Mouse (Mus musculus): ENCODE data around the gene Tcea3. TPM values are rescaled to one million over a fixed set of nuclear protein-coding genes. Genes with fewer than 3 reads are reported as not detected.

The Tcea3 gene
- 10 to 100 TPM; 77.1 to 77.6 TPM for total RNA-seq (2021)
- long read RNA-seq, experiment 1, transcript Tcea3-201 (11 exons, 1,251 nt), result major isoform, 134 of 172 reads
- long read RNA-seq, experiment 1, partial matches to known transcripts, result 6 of 172 reads
- long read RNA-seq, experiment 1, other reads (novel, unspliced or antisense), result 32 of 172 reads
- long read RNA-seq, experiment 2, transcript Tcea3-201 (11 exons, 1,251 nt), result major isoform, 110 of 145 reads
- long read RNA-seq, experiment 2, partial matches to known transcripts, result 7 of 145 reads
- long read RNA-seq, experiment 2, other reads (novel, unspliced or antisense), result 28 of 145 reads

- DNase-seq, result peak; percentile 76 to 78
- intact Hi-C loops (cut with DNase I), result loop anchor here (10.0 kb wide), 1 partner anchor 377 kb away; the partner anchor contains the start of gene Lactbl1
Measured at GRCm38 (mm10) chr4:136247729-136248463, at the start of gene Tcea3. Gene Tcea3 (plus strand): TSS chr4:136247729.

GRCm38 (mm10) chr4:136198846-136199245 is 48.7 kb upstream of the Tcea3 start:
- intact Hi-C loops (cut with DNase I), result no loop called here
- DNase-seq, result no peak

GRCm38 (mm10) chr4:136199562-136200292 is 47.8 kb upstream of the Tcea3 start:
- DNase-seq, result peak; percentile 52 to 72
- intact Hi-C loops (cut with DNase I), result loop anchor here (1.0 kb wide), 1 partner anchor 36 kb away; no protein-coding TSS in a partner anchor

- intact Hi-C loops (cut with DNase I), result loop anchor here (1.0 kb wide), 1 partner anchor 37 kb away; no protein-coding TSS in a partner anchor
- peak; percentile 81 to 86 for DNase-seq
Measured at GRCm38 (mm10) chr4:136202509-136202908, 45.0 kb upstream of the Tcea3 start.

- no peak for DNase-seq
- intact Hi-C loops (cut with DNase I), result loop anchor here (5.0 kb wide), 1 partner anchor 118 kb away; no protein-coding TSS in a partner anchor
Measured at GRCm38 (mm10) chr4:136204775-136205174, 42.8 kb upstream of the Tcea3 start.

GRCm38 (mm10) chr4:136206033-136206893 is 41.3 kb upstream of the Tcea3 start, which contains the start of gene Asap3:
Gene Asap3 (plus strand): TSS chr4:136206365.
- DNase-seq, result peak; percentile 96 to 98
- intact Hi-C loops (cut with DNase I), result loop anchor here (5.0 kb wide), 1 partner anchor 116 kb away; no protein-coding TSS in a partner anchor

- peak; percentile 35 to 60 for DNase-seq
Measured at GRCm38 (mm10) chr4:136206943-136207342, 40.6 kb upstream of the Tcea3 start.

GRCm38 (mm10) chr4:136210931-136211330 is 36.6 kb upstream of the Tcea3 start:
- intact Hi-C loops (cut with DNase I), result no loop called here
- no peak for DNase-seq

More at GRCm38 (mm10) chr4:136206943-136207342, 40.6 kb upstream of the Tcea3 start:
- intact Hi-C loops (cut with DNase I), result loop anchor here (5.0 kb wide), 1 partner anchor 115 kb away; no protein-coding TSS in a partner anchor

GRCm38 (mm10) chr4:136213629-136214028 is 33.9 kb upstream of the Tcea3 start:
- DNase-seq, result no peak
- intact Hi-C loops (cut with DNase I), result no loop called here

- DNase-seq, result no peak
- intact Hi-C loops (cut with DNase I), result no loop called here
Measured at GRCm38 (mm10) chr4:136214828-136215227, 32.7 kb upstream of the Tcea3 start.

GRCm38 (mm10) chr4:136215576-136215975 is 32.0 kb upstream of the Tcea3 start:
- DNase-seq, result no peak
- intact Hi-C loops (cut with DNase I), result no loop called here

GRCm38 (mm10) chr4:136217063-136217462 is 30.5 kb upstream of the Tcea3 start:
- intact Hi-C loops (cut with DNase I), result no loop called here

GRCm38 (mm10) chr4:136218595-136219214 is 28.8 kb upstream of the Tcea3 start:
- intact Hi-C loops (cut with DNase I), result no loop called here

More at GRCm38 (mm10) chr4:136217063-136217462, 30.5 kb upstream of the Tcea3 start:
- DNase-seq, result no peak

GRCm38 (mm10) chr4:136220133-136220775 is 27.3 kb upstream of the Tcea3 start:
- peak in 1 of 2 experiments; percentile 26 for DNase-seq
- intact Hi-C loops (cut with DNase I), result no loop called here

More at GRCm38 (mm10) chr4:136218595-136219214, 28.8 kb upstream of the Tcea3 start:
- DNase-seq, result peak; percentile 83 to 91

- no peak for DNase-seq
- intact Hi-C loops (cut with DNase I), result no loop called here
Measured at GRCm38 (mm10) chr4:136223549-136224239, 23.8 kb upstream of the Tcea3 start.

- intact Hi-C loops (cut with DNase I), result no loop called here
- DNase-seq, result no peak
Measured at GRCm38 (mm10) chr4:136224240-136224559, 23.3 kb upstream of the Tcea3 start.

- intact Hi-C loops (cut with DNase I), result no loop called here
- DNase-seq, result no peak
Measured at GRCm38 (mm10) chr4:136224677-136225460, 22.7 kb upstream of the Tcea3 start.
